Mouse (Mus musculus) heart, adult 2 months (tissue): ENCODE data around the gene Mettl27.

Experiments
- CTCF ChIP-seq: fragments of 200-600 bp; IDR thresholded peaks from 2 replicates; pipeline ENCODE4 v1.8.1; 2022; ENCODE audit warnings: antibody characterized with exemption, mild to moderate bottlenecking, moderate library complexity
- EP300 ChIP-seq: fragments of 200-500 bp; IDR thresholded peaks from 2 replicates; pipeline ENCODE4 v1.6.1; 2011; ENCODE audit warnings: low read depth, low read length, control low read depth; ENCODE audit not compliant: insufficient read depth
- POLR2A ChIP-seq: fragments of 200-500 bp; IDR thresholded peaks from 2 replicates; pipeline ENCODE4 v1.6.1; 2011; ENCODE audit warnings: mild to moderate bottlenecking, low read depth, low read length, control low read depth; ENCODE audit not compliant: insufficient read depth

- TF ChIP-seq CTCF (peak; percentile 33; the same call in 1 of the 2 replicates), POLR2A (no peak), EP300 (no peak)
Observed at GRCm38 (mm10) chr5:134965852-134966821, 34.0 kb downstream of the Mettl27 start.
